Mouse (Mus musculus): Measurements from ENCODE around the gene Ell.

Ell gene

GRCm38 (mm10) chr8:70600473-70601270 lies 61.4 kb downstream of the Ell start:
- peak; percentile 74 to 80 for DNase-seq

- DNase-seq = peak; percentile 91 to 94
Measured at GRCm38 (mm10) chr8:70601271-70601649, 62.0 kb downstream of the Ell start.

GRCm38 (mm10) chr8:70602139-70602811 lies 63.0 kb downstream of the Ell start:
- DNase-seq = no peak

GRCm38 (mm10) chr8:70604558-70604957 lies 65.3 kb downstream of the Ell start:
- no peak for DNase-seq

- no peak for DNase-seq
Measured at GRCm38 (mm10) chr8:70605871-70606779, 66.9 kb downstream of the Ell start.

- DNase-seq = peak in 1 of 2 experiments; percentile 69
Measured at GRCm38 (mm10) chr8:70606780-70607602, 67.7 kb downstream of the Ell start.

- DNase-seq = no peak
Measured at GRCm38 (mm10) chr8:70607603-70607897, 68.3 kb downstream of the Ell start.

- peak in 1 of 2 experiments; percentile 73 for DNase-seq
Measured at GRCm38 (mm10) chr8:70607898-70608748, 68.9 kb downstream of the Ell start.

GRCm38 (mm10) chr8:70608749-70609367 lies 69.6 kb downstream of the Ell start, which contains the start of gene Ssbp4:
Ssbp4 (minus strand) TSS chr8:70608872.
- no peak for DNase-seq

GRCm38 (mm10) chr8:70609368-70609848 lies 70.2 kb downstream of the Ell start:
- DNase-seq = peak; percentile 87 to 95

- peak; percentile 92 to 96 for DNase-seq
Measured at GRCm38 (mm10) chr8:70609849-70610795, 70.9 kb downstream of the Ell start.

GRCm38 (mm10) chr8:70610796-70611771 lies 71.8 kb downstream of the Ell start:
- DNase-seq = peak; percentile 81 to 88

GRCm38 (mm10) chr8:70611849-70612248 lies 72.6 kb downstream of the Ell start:
- DNase-seq = peak; percentile 82 to 92

GRCm38 (mm10) chr8:70613763-70614162 lies 74.5 kb downstream of the Ell start:
- DNase-seq = no peak

GRCm38 (mm10) chr8:70614469-70614868 lies 75.2 kb downstream of the Ell start:
- no peak for DNase-seq

GRCm38 (mm10) chr8:70615281-70615680 lies 76.0 kb downstream of the Ell start:
- DNase-seq = no peak

- DNase-seq = no peak
Measured at GRCm38 (mm10) chr8:70615894-70616293, 76.6 kb downstream of the Ell start, which contains the start of gene Lrrc25. Lrrc25 (plus strand) TSS chr8:70616155.

GRCm38 (mm10) chr8:70616645-70617044 lies 77.4 kb downstream of the Ell start:
- DNase-seq = no peak
